Mouse (Mus musculus) lung, adult 2 months (tissue): Measurements from ENCODE around the gene Prkch. TPM values are rescaled to one million over a fixed set of nuclear protein-coding genes. Genes with fewer than 3 reads are reported as not detected.
A peak's percentile ranks its signal among the peaks of the same experiment; 100 is the strongest.

Experiments used
- DNase-seq: peaks from one replicate; pipeline ENCODE4 v3.0.0; 2022
- H3K4me1 ChIP-seq: fragments of 200-500 bp; 2 replicates; pipeline ENCODE4 v1.6.1; 2011; ENCODE audit warnings: low read length; ENCODE audit not compliant: control insufficient read depth, insufficient read depth
- H3K4me3 ChIP-seq: fragments of 200-500 bp; replicated peaks from 2 replicates; pipeline ENCODE3; 2011; ENCODE audit warnings: low read depth, mild to moderate bottlenecking, control low read depth, low read length; ENCODE audit errors: extremely low read depth
- CTCF ChIP-seq: fragments of 200-500 bp; IDR thresholded peaks from 2 replicates; pipeline ENCODE4 v1.5.1; 2011; ENCODE audit warnings: mild to moderate bottlenecking, low read length, control low read depth; ENCODE audit not compliant: insufficient read depth
- POLR2A ChIP-seq: fragments of 200-500 bp; IDR thresholded peaks from 2 replicates; pipeline ENCODE4 v1.6.1; 2011; ENCODE audit warnings: low read depth, mild to moderate bottlenecking, control low read depth, low read length, borderline replicate concordance; ENCODE audit errors: extremely low read depth
- WGBS: fragments of 180-500 bp; shearing (Covaris S2); methylation state at CpG from one replicate; pipeline ENCODE4 v1.1.7; 2018; 5-methylcytosine and 5-hydroxymethylcytosine counted together
- polyA plus RNA-seq: library from polyadenylated mRNA; depleted of rRNA; stranded (reverse); fragments of >200 nt; gene quantifications from 2 replicates; pipeline ENCODE4 v1.2.3, GENCODE M21; 2012

Gene Prkch
- polyA plus RNA-seq, 1 experiment = 41.8 TPM

DNA sequence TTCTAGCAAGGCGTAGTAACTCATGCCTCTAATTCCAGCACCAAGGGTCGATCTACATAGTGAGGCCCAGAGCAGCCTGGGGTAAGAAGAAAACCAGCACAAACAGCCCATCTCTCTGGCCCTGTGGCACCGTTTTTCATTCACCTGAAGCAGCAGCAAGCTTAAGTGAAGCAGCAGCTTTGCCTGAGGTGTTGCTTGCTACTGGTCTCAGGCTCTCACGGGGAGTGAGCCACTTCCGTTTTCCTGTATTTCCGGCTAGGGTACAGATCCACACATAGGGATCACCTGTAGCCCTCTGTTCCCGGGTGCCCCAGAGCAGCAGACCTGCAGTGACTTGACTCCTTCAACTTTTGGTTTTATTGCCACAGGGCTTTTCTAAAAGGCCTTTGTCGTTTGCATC lies 114.2 kb downstream of the Prkch start:
- 74% methylated on average over 8 of the region's 8 CpGs for WGBS
- no peak for DNase-seq

DNA sequence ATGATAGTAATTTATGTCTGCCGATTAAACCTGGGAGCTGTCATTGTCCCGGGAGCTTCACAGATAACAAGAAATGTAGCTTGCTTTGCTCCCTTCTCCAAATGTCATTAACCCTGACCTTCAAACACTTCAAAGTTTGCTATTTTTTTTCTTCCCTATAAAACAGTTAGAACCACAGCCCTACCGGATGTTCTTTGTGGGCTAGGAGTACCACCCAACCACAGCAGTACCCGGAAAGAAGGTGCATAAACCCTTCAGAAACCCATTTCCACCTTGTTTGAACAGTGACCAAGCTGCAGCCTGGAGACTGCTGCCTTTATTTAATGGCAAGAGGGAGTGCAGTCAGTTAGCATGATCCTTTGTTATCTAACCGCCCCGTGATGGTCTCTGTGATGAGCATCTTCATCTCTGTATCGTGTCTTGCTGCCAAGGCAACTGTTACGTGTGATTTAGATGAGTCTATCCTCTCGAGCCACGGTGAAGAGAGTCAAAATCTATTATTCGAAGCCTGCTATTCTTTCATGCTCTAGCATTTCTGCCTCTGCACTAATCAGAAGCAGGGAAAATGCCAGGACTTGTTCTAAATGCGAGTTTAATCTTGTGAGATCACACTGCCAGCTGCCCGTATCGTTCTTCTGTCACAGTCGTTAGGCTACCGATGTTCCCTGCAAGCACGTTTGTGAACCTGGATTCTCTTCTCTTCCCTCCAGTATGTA lies 115.0 kb downstream of the Prkch start:
- no peak for TF ChIP-seq CTCF
- no peak for TF ChIP-seq POLR2A

More for the DNA sequence above, 114.2 kb downstream of the Prkch start:
- Histone ChIP-seq H3K4me1 (peaks cover 4% of the 10 kb centered on the region; the same call in 1 of the 2 replicates), H3K4me3 (no peak overlapping the region)
- no peak for TF ChIP-seq CTCF
- no peak for TF ChIP-seq POLR2A

DNA sequence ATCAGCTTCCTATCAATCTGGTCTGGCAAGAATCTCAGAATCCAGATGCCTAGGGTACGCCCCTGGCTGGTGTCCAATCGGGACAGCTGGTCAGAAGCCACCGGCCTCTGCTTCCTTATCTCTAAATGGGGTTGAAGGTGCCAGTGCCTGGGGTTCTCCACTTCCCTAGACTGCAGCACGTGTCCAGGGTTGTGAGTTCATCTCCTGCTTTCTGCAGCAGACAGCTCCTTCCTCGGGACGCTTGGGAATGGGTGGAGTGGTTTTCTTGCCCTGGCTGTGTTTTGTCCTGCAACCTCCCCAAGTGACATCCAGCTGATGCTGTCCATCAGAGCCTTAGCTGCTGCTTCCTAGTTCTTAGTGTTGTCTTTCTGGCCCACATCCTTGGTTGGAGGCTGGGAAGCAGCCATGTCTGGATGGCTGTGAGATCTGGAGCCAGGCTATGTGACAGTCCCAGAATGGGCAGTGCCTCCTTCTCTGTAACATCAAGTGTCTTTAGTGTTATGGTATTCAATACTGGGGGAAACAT lies 116.0 kb downstream of the Prkch start:
- no peak for TF ChIP-seq CTCF
- no peak for TF ChIP-seq POLR2A
- 29% methylated on average over 6 of the region's 6 CpGs for WGBS
- DNase-seq = no peak
- Histone ChIP-seq H3K4me3 (no peak overlapping the region), H3K4me1 (no peaks in the 10 kb centered on the region)

More for the DNA sequence above, 115.0 kb downstream of the Prkch start:
- WGBS = 70% methylated on average over 17 of the region's 17 CpGs
- Histone ChIP-seq H3K4me3 (no peak overlapping the region), H3K4me1 (peaks cover 3% of the 10 kb centered on the region; the same call in 1 of the 2 replicates)
- no peak for DNase-seq

DNA sequence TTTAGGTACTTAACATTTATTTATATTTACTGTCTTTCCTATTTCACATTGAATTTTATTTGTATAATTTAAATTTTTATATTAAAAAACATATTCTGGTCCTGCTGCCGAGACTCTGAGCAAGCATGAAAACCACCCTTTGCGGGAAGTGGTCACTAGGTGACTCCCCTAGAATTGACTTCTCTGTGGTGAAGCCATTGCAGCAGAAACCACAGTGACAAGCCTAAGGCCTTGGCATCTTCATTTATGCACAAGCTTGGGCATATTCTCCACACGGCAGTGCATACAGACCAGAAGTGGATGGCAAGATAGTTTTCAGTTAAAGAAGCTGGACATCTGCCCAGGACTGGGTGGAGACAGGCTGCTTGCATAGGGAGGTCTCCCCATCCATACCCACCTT lies 117.4 kb downstream of the Prkch start:
- DNase-seq = no peak
- TF ChIP-seq POLR2A (no peak), CTCF (no peak)
- 68% methylated on average over 3 of the region's 3 CpGs for WGBS
- H3K4me1 ChIP-seq = no peaks in the 10 kb centered on the region
- no peak overlapping the region for H3K4me3 ChIP-seq

DNA sequence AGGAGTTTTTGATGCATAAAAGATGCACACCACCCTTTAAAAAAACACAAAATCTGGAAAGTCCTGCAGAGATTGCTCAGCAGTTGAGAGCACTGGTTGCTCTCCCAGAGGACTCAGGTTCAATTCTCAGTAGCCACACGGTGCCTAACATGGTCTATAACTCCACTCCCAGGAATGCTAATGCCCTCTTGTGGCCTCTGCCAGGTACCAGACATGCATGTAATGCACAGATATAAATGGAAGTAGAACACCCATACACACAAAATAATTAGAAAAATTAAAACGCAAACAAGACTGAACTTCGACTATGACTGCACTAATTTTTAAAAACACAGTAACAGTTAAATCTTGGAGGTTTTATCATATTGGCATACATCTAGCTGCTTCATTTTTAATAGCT lies 119.8 kb downstream of the Prkch start:
- no peak for TF ChIP-seq POLR2A
- 79% methylated on average over 3 of the region's 3 CpGs for WGBS
- no peak overlapping the region for H3K4me3 ChIP-seq
- H3K4me1 ChIP-seq = no peaks in the 10 kb centered on the region
- no peak for DNase-seq

DNA sequence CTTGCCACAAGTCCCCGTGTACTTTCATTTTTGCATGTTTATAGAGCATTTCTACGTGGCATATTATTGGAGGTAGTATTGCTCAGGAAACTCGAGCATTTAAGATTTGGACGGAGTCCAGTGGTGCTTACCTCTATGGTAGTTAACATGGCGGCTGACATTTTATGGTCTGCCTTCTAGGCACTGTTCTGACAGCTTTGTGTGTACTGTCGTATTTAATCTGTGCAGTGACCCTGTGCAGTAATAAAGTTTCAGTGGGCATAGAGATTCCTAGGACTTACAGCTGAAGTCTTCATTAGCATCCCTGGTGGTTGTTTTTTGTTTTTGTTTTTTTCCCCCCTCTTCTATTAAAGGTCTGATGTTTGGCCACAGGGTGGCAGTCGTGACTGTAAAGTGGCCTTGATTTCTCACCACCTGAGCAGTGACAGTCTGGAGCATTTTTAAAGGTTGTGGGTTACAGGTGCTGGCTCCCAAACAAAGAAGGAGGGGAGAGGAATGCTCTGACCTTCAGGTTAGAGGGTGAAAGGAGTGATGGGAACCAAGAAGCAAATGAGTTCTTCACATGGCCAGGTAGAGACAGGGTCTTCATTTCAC lies 120.6 kb downstream of the Prkch start:
- no peak for DNase-seq
- Histone ChIP-seq H3K4me1 (no peaks in the 10 kb centered on the region), H3K4me3 (no peak overlapping the region)
- 45% methylated on average over 7 of the region's 7 CpGs for WGBS
- TF ChIP-seq POLR2A (no peak), CTCF (peak; percentile 45; the same call in 1 of the 2 replicates)

DNA sequence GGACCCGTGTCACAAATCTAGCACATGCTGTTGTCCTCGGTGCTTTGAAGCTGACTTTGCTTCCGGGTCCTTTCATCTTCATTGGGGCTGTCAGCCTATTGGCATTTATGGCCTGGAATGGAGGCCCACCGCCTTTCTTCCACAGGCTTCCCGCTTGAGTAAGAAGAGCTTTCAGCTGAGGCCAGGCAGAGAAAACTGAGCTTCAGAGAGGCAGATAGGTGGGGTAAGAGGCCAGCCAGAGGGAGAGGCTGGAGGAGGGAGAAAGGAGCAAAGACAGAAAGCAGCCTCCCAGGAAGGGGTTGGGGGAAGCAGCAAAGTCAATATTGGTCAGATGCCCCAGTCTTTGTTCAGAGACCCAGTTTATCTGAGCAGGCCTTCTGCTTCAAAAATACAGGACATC lies 123.9 kb downstream of the Prkch start:
- TF ChIP-seq POLR2A = no peak
- DNase-seq = no peak
- Histone ChIP-seq H3K4me3 (no peak overlapping the region), H3K4me1 (no peaks in the 10 kb centered on the region)
- 42% methylated on average over 5 of the region's 5 CpGs for WGBS

DNA sequence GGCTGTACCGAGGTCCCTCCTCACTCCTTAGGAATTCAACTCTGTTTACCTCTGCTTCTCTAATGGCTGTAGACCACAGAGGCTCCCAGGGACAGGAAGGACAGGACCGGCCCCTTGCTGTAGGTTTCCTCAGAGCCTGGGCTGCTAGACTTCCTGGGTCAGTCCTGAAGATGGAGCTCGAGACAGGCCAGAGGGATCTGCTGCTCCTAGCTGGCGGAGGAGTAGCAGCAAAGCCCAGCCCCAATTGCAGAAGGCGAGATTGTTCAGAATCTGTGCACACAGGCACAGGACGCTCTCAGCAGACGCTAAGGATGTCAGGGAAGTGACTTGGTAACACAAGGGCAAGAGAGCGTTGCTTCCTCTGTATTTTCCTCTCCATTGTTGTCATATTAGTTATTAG lies 124.3 kb downstream of the Prkch start:
- DNase-seq = peak; percentile 21
- TF ChIP-seq POLR2A (no peak), CTCF (peak; percentile 64)
- 10% methylated on average over 8 of the region's 8 CpGs for WGBS

DNA sequence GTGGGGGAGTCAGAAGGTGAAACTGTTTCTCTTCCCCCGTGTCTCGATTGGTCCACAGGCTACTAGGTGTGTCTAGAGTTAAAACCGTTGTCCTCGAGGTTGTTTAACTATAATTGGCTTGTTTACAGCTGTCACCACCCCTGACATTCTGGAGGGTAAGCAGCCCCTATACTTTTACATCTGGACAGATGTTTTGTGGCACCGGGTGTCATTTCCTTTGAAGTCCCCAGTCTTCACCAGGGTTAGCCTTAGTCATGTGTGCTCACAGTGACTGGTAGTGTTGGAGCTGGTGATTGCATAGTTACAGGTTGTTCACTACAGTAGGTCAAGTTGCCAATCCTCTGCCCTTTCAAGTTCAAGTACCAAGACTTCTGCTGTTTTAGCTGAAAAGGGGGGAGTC lies 126.2 kb downstream of the Prkch start:
- DNase-seq = no peak
- TF ChIP-seq CTCF = no peak
- TF ChIP-seq POLR2A = no peak
- WGBS = 65% methylated on average over 5 of the region's 5 CpGs
- Histone ChIP-seq H3K4me3 (no peak overlapping the region), H3K4me1 (0 out of 2 replicates have a peak, but pooled peaks cover under 1% of the 10 kb centered on the region)

More for the DNA sequence above, 124.3 kb downstream of the Prkch start:
- Histone ChIP-seq H3K4me3 (no peak overlapping the region), H3K4me1 (no peaks in the 10 kb centered on the region)

DNA sequence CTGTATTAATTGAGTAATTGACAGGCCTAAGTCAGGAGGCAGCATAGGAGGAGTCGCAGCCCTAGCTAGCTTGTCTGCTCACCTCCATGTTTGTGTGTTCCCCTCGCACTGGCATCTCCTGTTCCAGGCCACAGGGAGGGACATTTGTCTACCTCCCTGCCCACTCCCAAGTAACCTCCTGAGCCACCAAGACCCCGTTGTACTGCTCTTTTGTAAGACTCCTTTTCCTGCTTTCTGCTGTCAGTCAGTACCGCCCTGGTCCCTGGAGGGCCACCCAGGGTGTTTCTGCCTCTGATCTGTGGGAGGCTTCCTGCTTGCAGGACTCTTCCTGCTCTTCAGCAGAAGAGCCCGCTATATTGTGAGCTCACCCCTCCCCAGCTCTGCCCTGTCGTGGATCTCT lies 127.5 kb downstream of the Prkch start:
- 0 out of 2 replicates have a peak, but pooled peaks cover 3% of the 10 kb centered on the region for H3K4me1 ChIP-seq
- no peak for DNase-seq
- 52% methylated on average over 6 of the region's 6 CpGs for WGBS
- H3K4me3 ChIP-seq = no peak overlapping the region
- TF ChIP-seq CTCF = no peak
- no peak for TF ChIP-seq POLR2A
